Mouse (Mus musculus): Measurements from ENCODE around the gene Scfd2.

The Scfd2 gene

DNA sequence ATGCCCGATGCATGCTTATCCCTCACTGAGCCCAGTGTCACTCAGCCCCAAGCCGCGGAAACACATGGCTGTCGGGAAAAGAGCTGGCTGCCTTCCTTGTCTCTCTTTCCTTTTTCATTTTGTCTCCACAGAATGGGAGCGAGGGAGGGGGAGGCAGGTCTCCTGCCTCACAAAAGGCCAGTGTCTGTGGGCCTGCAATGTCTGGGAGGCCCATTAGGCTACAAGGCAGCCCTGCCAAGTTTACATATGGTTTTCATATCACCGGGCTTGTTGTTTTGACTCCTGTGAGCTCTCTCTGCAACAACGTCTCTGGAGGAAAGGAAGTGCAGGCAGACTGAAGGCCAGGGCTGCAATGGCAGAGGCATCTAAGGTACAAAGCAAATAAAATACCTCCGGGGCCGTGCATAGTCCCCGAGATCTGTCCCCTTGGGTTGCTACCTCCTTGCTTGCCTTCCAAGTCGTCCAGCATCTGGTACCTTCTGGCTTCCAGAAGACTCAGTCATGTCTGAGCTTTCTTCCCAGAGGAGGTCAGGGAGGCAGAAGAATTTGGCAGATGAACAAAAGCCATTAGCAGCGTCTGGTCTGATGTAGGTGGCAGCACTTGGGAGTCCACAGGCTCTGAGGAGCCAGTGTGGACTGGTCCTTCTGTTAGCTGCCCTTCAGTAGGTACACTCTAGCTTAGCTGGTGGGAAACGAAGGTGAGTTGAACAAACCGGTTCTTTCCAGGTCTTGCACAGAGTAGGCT, 355.9 kb downstream of the Scfd2 start:
- no peak for DNase-seq (ENCODE audit: low spot score in 2 of 2)

DNA sequence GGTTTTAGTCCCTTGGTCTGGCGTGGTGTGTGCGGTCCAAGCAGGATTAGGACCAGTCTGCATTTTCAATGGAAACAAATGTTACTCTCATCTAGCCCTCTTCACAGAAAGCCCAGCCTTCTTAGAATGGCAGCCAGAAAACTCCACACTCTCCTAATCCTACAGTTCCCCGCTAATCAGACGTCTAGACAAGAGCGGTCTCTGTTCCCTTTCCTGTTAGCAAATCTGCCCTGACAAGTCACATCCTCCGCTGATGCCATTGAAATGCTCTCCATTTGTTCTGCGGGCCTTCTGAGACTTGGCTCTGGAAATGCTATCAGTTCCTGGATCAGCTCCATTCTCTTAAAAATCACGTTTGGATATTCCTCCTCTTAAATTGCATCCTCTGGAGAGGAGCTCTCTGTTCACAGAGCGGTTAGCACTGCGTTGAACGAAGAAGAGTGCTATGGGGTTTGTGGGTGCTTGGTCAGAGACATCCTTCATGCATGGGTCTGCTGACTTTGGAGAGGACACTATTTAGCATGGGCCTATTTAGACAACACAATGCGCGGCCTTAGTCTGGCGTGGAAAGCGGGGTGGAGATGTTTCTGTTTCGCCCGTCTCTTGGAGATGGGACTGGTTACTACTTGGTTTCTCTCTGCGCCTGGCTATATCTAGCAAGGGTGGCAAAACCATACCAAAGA, 358.3 kb downstream of the Scfd2 start:
- DNase-seq (ENCODE audit: low spot score in 2 of 2), result no peak

DNA sequence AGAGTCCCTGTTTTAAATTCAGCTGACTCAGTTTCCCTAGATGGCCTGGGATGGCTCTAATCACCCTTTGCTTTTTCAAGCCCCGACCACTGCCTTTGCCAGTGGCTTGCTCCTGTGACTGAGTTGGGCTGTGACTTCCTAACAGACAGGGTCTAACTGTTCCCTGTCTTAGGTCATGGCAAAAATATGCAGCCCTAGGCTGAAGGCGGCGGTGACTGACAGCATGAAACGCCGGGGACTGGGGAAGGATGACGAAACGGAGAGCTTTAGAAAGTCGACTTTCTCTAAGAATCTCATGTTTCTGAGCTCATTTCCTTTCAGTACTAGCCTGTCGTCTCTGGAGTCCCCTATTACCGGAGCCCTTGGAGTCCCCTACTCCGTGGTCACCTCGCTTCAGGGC, 359.4 kb downstream of the Scfd2 start:
- no peak for DNase-seq (ENCODE audit: low spot score in 2 of 2)

DNA sequence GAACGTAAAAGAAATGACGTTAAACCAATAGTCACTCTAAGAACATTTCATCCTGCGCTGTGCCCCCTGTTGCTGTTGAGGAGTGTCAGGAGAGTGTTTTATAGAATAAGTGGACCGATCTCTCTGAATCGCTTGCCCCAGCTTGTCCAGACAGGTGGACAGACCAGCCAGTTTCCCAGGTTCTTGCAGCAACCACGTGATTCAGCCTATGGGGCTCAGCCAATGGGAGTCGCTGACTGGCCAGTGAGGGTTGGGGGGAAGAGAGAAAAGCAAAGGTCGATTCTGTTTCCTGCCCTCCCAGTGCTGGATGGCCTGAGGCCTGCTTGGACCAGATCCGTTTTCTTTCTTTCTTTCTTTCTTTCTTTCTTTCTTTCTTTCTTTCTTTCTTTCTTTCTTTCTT, 359.8 kb downstream of the Scfd2 start:
- DNase-seq (ENCODE audit: low spot score in 2 of 2), result no peak

DNA sequence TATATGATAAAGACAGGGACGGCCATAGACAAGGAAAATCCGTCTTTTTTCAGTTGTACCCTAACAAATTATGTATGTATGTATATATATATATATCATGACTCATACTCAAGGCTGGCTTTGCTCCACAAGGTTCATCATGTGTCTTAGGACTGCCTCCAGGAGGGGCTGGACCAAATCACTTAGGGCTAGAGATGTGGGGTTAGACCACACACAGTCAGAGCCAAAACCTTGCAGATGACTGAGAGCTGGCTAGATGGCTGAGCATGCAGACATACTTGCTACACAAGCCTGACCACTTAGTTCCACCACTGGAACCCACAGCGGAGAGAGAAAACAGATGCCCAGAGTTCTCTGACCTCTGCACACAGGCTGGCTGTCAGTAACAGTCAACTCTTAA, 363.5 kb downstream of the Scfd2 start:
- no peak for DNase-seq (ENCODE audit: low spot score in 2 of 2)

DNA sequence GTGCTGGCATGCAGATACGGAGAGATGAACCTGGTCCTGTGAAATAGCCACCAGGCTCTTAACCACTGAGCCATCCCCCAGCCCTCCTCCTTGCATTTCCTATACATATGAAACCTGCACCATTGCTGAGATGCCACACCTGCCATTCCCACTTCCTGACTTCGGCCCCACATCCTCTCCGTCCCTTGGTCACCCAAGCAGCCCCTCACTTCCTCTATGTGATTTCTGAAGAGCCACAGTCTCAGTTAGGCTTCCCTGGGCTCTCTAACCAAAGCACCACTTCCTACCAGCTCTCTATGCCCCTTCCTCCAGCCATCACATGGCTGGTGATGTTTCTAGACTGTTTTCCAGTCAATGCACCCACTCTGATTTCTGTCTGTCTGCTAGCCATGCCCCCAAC, 364.9 kb downstream of the Scfd2 start:
- no peak for DNase-seq (ENCODE audit: low spot score in 2 of 2)

DNA sequence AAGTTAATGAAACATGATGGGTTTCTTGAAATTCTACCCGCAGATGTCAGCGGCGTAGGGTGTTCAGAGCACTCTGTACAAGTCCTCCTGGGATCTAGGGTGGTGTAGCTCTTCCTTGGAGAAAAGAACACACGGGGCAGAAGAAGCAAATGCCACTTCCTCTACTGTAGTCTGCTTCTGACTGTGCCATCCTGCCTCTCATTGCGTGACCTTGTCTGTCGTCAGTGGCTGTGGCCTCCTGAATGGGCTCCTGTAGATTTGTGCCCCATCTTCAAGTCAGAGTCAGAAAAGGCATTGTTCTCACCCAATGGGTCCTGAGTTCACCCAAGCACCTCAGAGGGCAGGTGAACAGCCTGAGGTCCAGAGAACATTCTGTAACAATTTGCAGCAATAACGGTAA, 367.0 kb downstream of the Scfd2 start:
- no peak for DNase-seq (ENCODE audit: low spot score in 2 of 2)

DNA sequence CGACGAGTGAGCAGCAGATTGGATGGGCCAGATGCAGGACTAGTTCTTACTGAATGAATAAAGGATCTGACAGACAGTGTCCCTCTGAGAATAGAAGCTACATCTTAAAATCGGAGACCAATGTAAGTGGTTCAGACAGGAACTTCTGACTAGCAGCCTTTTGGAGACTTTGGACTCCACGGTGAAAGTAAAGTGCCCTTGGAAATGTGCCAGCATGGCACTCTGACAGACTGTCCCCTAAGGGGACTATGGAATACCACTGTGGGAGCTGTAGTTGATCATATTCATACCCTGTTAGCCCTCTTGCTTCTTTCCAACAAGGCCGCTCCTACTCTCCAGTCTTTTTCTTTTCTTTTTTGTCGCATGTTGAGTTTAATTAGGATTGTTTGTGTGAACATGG, 368.4 kb downstream of the Scfd2 start:
- no peak for DNase-seq (ENCODE audit: low spot score in 2 of 2)

DNA sequence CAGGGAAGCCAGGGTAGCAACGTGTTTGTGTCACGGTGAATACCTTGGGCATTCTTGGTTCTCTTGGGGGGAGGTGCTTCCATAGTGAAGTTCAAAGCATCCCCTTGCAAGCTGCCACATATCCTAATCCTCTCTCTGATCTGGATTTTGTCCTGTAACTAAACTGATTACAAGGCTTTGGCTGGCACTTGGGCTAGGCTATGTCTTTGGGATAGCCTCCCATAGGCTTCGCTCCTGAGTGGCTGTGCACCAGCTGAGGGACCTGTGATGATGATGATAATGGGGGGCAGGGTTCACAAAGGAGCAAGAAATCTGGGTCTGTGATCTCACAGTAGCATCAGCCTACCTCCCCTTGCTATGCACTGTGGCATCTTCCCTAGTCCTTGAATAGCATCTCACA, 369.5 kb downstream of the Scfd2 start:
- no peak for DNase-seq (ENCODE audit: low spot score in 2 of 2)

DNA sequence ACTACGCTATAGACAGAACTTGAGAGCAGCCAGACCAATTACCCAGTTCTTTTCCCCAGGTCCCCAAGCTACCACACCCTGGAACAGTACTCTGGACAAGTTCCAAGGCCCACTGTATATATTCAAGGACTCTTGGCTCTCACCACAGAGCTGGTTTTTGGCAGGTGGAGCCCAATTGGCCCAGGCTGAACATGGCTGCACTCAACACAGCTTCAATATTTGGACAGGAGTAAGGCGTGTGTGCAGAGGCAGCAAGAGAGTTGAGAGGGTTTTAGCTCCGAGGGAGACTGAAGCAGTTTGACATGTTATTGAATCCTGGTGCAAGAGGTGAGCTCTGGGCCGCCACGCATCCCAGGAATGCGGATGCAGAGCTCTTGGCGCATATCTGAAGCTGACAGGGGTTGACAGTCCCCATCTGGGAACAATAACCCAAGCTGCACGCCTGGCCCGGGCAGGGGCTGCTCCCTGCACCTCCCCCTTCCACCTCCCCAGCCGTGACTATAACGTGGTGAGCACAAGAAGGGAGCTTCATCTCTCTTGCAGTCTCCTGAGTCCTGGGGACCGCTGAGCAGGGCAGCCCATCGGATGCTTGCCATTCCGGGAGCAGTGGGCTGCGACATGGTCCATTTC, 370.1 kb downstream of the Scfd2 start:
- DNase-seq (ENCODE audit: low spot score in 2 of 2), result no peak

DNA sequence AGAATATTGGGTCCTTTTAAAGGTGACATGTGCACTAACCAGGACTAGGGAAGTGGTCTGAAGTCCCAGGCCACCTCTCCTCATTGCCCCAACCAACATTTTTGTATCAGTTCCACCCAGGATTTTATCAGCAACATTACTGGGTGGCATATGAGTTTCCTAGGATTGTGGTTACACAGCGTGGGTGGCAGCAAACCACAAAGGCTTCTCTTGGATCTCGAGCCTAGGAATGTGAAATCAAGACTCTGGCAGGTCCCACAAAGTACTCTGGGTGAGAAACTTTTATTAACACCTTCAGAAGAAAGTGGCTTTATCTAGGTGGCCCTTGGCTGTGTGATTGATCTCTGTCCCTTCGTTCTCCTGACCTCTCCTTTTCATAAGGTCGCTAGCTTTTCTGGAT, 371.2 kb downstream of the Scfd2 start:
- no peak for DNase-seq (ENCODE audit: low spot score in 2 of 2)

DNA sequence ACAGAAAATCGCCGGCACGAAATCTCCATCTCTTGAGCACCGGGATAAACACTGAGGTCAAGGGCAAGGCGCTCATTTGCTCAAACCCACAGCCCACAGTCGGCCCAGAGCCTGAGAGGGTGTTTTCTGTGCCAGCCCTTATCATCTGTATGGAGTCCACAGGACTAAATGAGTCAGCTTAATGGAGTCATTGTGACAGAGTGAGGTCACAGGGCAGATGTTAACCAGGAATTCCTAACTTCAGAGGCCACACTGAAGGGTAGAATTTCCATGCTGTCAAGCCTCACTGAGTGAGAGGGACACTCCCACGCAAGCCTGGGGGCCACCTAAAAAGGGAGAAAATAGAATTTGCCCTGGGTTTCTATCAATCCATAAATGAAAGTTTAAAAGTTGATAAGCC, 371.7 kb downstream of the Scfd2 start:
- no peak for DNase-seq (ENCODE audit: low spot score in 2 of 2)

DNA sequence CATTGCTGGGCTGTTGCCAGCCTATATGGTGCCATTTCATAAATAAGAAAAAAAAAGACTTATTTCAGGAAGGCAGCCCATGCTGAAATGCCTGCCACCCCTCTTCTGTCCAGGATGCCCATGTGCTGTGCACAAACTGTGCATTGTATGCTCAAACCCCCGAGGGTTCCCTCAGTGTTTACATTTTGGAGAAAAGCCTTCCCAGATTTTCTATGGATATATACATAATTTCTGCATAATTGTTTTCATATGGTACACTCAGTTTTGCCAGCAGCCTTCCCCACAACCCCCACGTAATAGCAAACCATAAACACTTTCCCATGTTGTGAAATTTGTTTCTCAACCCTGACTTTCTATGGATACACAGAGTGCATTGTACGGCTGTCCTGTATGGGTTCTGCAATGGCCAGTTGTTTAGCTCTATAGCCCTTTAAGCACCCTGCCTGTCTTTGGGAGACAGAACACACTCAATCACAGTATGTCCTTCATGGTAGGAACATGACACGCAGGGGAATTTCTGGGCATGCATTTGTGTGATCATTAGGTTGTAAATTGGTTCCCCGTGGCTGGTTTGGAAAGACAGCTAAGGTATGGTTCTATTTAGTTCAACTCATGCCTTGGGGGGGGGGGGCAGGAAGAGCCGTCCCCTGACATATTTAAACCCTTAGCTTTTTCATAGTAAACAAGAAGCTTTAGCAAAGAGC, 372.5 kb downstream of the Scfd2 start:
- no peak for DNase-seq (ENCODE audit: low spot score in 2 of 2)

DNA sequence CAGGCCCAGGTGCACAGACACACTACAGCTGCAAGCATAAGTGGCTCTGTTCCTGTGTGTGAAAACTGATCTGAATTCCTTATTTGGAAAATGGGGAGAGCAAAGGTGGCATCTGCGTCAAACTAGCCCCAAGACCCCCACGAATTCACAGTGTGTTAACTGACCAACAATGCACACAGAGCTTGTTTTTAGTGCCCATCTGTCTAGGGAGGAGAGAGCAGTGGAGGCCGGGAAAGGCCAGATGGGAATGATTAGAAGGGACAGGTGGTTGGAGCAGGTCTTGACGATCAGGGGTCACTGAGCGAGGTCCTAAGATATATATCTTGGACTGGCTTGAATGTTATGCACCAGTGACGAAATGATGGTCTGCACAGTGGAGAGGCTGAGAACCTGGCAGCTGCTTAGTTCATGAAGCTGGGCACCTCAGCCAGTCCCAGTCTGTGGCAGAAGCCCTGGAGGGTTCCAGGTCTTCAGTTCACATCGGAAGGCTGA, 375.7 kb downstream of the Scfd2 start:
- no peak for DNase-seq (ENCODE audit: low spot score in 2 of 2)
